Mouse (Mus musculus): ENCODE measurements around the gene Tmem198. TPM values are rescaled to one million over a fixed set of nuclear protein-coding genes. Genes with fewer than 3 reads are reported as not detected.

Tmem198 gene
- 11.6 and 13.0 TPM in 2 replicates for polyA plus RNA-seq (2014; fragmentation: Nextera tagmentation; extraction: Ambion mirVana)

DNA sequence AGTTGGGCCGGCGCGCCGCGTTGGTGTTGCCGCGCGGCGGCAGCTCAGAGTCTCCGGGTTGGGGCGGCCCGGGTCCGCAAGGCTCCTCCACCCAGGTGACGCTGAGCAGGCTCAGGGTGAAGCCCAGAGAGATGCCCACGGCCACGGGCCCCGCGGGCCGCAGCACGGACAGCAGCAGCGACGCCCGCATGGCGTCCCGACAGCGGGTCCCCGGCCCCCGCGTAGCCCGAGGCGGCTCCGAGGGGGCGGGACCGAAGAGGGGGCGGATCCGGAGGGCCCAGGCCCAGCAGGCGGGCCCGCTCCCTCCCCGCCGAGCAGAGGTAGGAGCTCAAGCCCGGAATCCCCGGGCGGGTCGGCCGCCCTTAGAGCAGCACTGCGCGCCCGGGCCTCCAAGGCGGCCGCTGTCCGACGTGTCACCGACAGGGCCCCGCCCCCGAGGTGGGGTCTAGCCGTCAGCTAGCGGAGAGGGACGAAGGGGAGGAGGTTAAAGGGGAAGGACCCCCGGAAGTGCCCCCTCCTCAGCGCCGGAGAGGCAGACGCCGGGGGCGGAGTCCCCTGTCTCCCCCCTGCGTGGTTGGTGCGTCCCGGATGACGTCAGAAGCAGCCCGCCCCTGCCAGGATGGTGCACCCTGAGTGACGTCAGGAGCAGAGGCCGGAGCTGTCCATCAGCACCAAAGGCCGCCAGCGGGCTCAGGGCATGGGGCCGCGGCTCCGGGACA lies at the start of gene Tmem198, which contains the start of gene Chpf:
Gene Tmem198 (plus strand): TSS at position 617 of the 719 bp plus-strand sequence.
Gene Chpf (minus strand): TSS at position 392 of the 719 bp plus-strand sequence.
- H3K9me3 ChIP-seq (ENCODE audit: control insufficient read depth, low read length) = no peaks in the 10 kb centered on the region
- H3K9ac ChIP-seq (ENCODE audit: low read length) = peak within 1 kb of the TSS; percentile 79
- H3K27ac ChIP-seq (ENCODE audit: low read depth, low read length) = peak within 1 kb of the TSS; percentile 25; the same call in 1 of the 2 replicates
- WGBS = 0% methylated on average over 49 of the region's 76 CpGs
- H3K4me1 ChIP-seq (ENCODE audit: control insufficient read depth, insufficient read depth, low read length) = peaks cover 22% of the 10 kb centered on the region
- H3K27me3 ChIP-seq (ENCODE audit: control insufficient read depth, insufficient read depth, low read length) = peaks cover 9% of the 10 kb centered on the region; the same call in 1 of the 2 replicates
- peaks cover 20% of the 10 kb centered on the region; the same call in 1 of the 2 replicates for H3K36me3 ChIP-seq (ENCODE audit: control insufficient read depth, insufficient read depth, low read length)
- peak within 1 kb of the TSS; percentile 62 for H3K4me3 ChIP-seq (ENCODE audit: low read depth, low read length)
- DNase-seq (ENCODE audit: low spot score, missing footprints) (peak; percentile 100), ATAC-seq (ENCODE audit: low FRiP score) (peak; percentile 93)
- H3K4me2 ChIP-seq = peak within 1 kb of the TSS; percentile 80

DNA sequence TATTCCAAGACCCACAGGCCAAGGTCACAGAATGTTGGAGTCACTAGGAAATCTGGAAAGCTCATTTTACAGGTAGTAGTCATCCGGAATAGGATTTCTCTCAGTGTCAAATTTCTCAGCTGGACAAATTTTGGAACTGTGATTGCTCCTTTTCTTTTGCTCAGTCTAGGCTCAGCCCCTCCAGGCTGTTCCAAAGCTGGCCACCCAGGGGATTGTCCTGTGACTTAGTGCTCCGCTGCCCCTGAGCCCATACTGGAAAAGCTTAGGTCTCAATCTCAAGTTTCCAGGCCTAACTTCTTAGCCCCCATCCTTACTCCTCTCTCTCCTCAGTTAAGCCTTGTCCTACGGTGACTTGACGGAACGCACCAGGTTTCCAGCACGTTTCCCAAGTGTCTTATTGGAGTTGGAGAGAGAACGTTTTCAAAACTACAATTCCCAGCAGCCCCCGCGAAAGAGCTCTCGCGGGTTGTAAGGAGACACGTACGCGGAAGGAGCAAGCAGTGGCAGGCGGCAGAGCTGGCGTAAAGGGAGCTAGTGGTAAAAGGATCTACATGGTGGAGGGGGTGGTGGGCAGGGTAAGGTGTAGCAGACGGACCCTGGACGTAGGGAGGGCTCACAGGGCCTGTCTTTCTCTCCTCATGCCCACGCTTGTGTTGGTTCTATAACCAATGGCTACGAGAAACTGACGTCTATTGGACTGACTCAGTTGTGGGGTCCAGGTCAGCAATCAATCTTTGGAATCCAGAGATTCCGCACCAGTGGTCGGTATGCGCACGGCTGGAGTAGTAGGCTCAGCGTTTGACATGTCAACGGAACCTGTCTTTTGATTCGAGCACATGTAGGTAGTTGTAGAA lies 43.6 kb upstream of the Tmem198 start, which contains the start of gene Gmppa:
Gene Gmppa (plus strand): TSS at position 456 of the 854 bp plus-strand sequence.
- no peaks in the 10 kb centered on the region for H3K9me3 ChIP-seq (ENCODE audit: control insufficient read depth, low read length)
- 7% methylated on average over 28 of the region's 28 CpGs for WGBS
- H3K27ac ChIP-seq (ENCODE audit: low read depth, low read length) = peak within 1 kb of the TSS; percentile 8; the same call in 1 of the 2 replicates
- H3K4me2 ChIP-seq = peak within 1 kb of the TSS; percentile 71
- DNase-seq (ENCODE audit: low spot score, missing footprints) = peak; percentile 98
- peak within 1 kb of the TSS; percentile 73 for H3K9ac ChIP-seq (ENCODE audit: low read length)
- peak; percentile 83 for ATAC-seq (ENCODE audit: low FRiP score)
- H3K4me3 ChIP-seq (ENCODE audit: low read depth, low read length) = peak within 1 kb of the TSS; percentile 64
- no peaks in the 10 kb centered on the region for H3K36me3 ChIP-seq (ENCODE audit: control insufficient read depth, insufficient read depth, low read length)
- H3K4me1 ChIP-seq (ENCODE audit: control insufficient read depth, insufficient read depth, low read length) = peaks cover 7% of the 10 kb centered on the region
- H3K27me3 ChIP-seq (ENCODE audit: control insufficient read depth, insufficient read depth, low read length) = no peaks in the 10 kb centered on the region

DNA sequence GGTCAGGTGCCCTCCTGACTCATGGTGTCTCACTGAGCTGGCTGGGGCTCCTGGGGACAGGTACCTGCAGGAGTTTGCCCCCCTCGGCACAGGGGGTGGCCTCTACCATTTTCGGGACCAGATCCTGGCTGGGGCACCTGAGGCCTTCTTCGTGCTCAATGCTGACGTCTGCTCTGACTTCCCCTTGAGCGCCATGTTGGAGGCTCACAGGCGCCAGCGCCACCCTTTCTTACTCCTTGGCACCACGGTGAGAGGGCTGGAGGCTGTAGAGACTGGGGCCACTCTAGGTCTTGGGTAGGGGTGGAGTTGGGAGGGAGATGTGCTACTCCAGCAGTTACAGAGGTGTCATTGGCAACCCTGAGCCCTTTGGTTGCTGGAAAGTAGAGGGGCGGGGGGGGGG lies 40.5 kb upstream of the Tmem198 start:
- 82% methylated on average over 8 of the region's 9 CpGs for WGBS
- Histone ChIP-seq H3K9me3 (ENCODE audit: control insufficient read depth, low read length) (no peaks in the 10 kb centered on the region), H3K4me3 (ENCODE audit: low read depth, low read length) (no peak overlapping the region), H3K27ac (ENCODE audit: low read depth, low read length) (no peak overlapping the region), H3K9ac (ENCODE audit: low read length) (no peak overlapping the region), H3K27me3 (ENCODE audit: control insufficient read depth, insufficient read depth, low read length) (no peaks in the 10 kb centered on the region), H3K36me3 (ENCODE audit: control insufficient read depth, insufficient read depth, low read length) (no peaks in the 10 kb centered on the region), H3K4me1 (ENCODE audit: control insufficient read depth, insufficient read depth, low read length) (peaks cover 24% of the 10 kb centered on the region), H3K4me2 (no peak overlapping the region)
- DNase-seq (ENCODE audit: low spot score, missing footprints) (no peak), ATAC-seq (ENCODE audit: low FRiP score) (no peak)

GRCm38 (mm10) chr1:75440661-75441060 lies 38.7 kb upstream of the Tmem198 start:
- Histone ChIP-seq H3K9ac (ENCODE audit: low read length) (no peak overlapping the region), H3K9me3 (ENCODE audit: control insufficient read depth, low read length) (no peaks in the 10 kb centered on the region), H3K4me2 (no peak overlapping the region), H3K27me3 (ENCODE audit: control insufficient read depth, insufficient read depth, low read length) (no peaks in the 10 kb centered on the region), H3K4me3 (ENCODE audit: low read depth, low read length) (no peak overlapping the region), H3K4me1 (ENCODE audit: control insufficient read depth, insufficient read depth, low read length) (peaks cover 43% of the 10 kb centered on the region), H3K36me3 (ENCODE audit: control insufficient read depth, insufficient read depth, low read length) (no peaks in the 10 kb centered on the region), H3K27ac (ENCODE audit: low read depth, low read length) (no peak overlapping the region)
- WGBS = 94% methylated on average over 7 of the region's 7 CpGs
- DNase-seq (ENCODE audit: low spot score, missing footprints) (no peak), ATAC-seq (ENCODE audit: low FRiP score) (no peak)

GRCm38 (mm10) chr1:75441471-75441996 lies 37.8 kb upstream of the Tmem198 start:
- Histone ChIP-seq H3K4me1 (ENCODE audit: control insufficient read depth, insufficient read depth, low read length) (peaks cover 46% of the 10 kb centered on the region), H3K36me3 (ENCODE audit: control insufficient read depth, insufficient read depth, low read length) (no peaks in the 10 kb centered on the region), H3K9ac (ENCODE audit: low read length) (no peak overlapping the region), H3K27ac (ENCODE audit: low read depth, low read length) (no peak overlapping the region), H3K4me2 (no peak overlapping the region), H3K9me3 (ENCODE audit: control insufficient read depth, low read length) (no peaks in the 10 kb centered on the region), H3K27me3 (ENCODE audit: control insufficient read depth, insufficient read depth, low read length) (no peaks in the 10 kb centered on the region), H3K4me3 (ENCODE audit: low read depth, low read length) (no peak overlapping the region)
- ATAC-seq (ENCODE audit: low FRiP score) = no peak
- WGBS = 83% methylated on average over 15 of the region's 15 CpGs
- no peak for DNase-seq (ENCODE audit: low spot score, missing footprints)

DNA sequence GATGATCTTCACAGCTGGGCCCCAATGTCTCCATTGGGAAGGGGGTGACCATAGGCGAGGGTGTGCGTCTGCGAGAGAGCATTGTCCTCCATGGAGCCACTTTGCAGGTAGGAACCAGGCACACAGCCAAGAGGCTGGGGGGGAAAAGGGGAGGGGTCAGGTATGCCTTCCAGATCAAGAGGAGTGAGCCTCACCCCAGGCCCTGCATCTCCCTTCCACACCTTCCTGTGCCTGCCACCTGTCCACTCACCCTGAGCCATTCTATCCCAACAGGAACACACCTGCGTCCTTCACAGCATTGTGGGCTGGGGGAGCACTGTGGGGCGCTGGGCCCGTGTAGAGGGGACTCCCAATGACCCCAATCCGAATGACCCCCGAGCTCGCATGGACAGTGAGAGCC lies 37.2 kb upstream of the Tmem198 start:
- Histone ChIP-seq H3K4me2 (no peak overlapping the region), H3K4me1 (ENCODE audit: control insufficient read depth, insufficient read depth, low read length) (peaks cover 51% of the 10 kb centered on the region), H3K36me3 (ENCODE audit: control insufficient read depth, insufficient read depth, low read length) (no peaks in the 10 kb centered on the region), H3K9me3 (ENCODE audit: control insufficient read depth, low read length) (no peaks in the 10 kb centered on the region), H3K9ac (ENCODE audit: low read length) (no peak overlapping the region), H3K27ac (ENCODE audit: low read depth, low read length) (peak overlapping the region; percentile 91), H3K27me3 (ENCODE audit: control insufficient read depth, insufficient read depth, low read length) (no peaks in the 10 kb centered on the region), H3K4me3 (ENCODE audit: low read depth, low read length) (no peak overlapping the region)
- 80% methylated on average over 9 of the region's 9 CpGs for WGBS
- ATAC-seq (ENCODE audit: low FRiP score) (no peak), DNase-seq (ENCODE audit: low spot score, missing footprints) (no peak)

DNA sequence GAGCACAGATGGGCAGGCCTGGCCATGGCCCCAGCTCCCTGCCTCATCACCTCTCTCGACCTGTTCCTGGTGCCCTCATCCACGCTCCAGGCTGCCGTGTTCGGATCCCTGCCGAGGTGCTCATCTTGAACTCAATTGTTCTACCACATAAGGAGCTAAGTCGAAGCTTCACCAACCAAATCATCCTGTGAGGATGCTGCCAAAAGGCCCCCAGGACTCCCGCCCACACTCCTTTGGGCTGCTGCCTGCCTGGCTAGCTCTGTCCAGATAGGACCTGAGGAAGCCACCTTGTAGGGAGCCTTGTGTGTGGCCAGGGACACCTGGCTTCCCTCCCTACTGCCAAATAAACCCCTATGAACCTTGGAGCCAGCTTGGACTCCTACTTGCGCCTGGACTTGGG lies 36.5 kb upstream of the Tmem198 start:
- no peak for DNase-seq (ENCODE audit: low spot score, missing footprints)
- H3K4me1 ChIP-seq (ENCODE audit: control insufficient read depth, insufficient read depth, low read length) = peaks cover 57% of the 10 kb centered on the region

GRCm38 (mm10) chr1:75443247-75444024 lies 35.9 kb upstream of the Tmem198 start:
- no peak for ATAC-seq (ENCODE audit: low FRiP score)
- WGBS = 16% methylated on average over 13 of the region's 13 CpGs
- Histone ChIP-seq H3K4me1 (ENCODE audit: control insufficient read depth, insufficient read depth, low read length) (peaks cover 63% of the 10 kb centered on the region), H3K36me3 (ENCODE audit: control insufficient read depth, insufficient read depth, low read length) (no peaks in the 10 kb centered on the region), H3K4me2 (peak overlapping the region; percentile 40), H3K27me3 (ENCODE audit: control insufficient read depth, insufficient read depth, low read length) (no peaks in the 10 kb centered on the region), H3K9ac (ENCODE audit: low read length) (peak overlapping the region; percentile 53), H3K9me3 (ENCODE audit: control insufficient read depth, low read length) (no peaks in the 10 kb centered on the region), H3K4me3 (ENCODE audit: low read depth, low read length) (0 out of 2 replicates have a peak overlapping the region, but pooled peaks have one; percentile 7), H3K27ac (ENCODE audit: low read depth, low read length) (peak overlapping the region; percentile 91)
- no peak for DNase-seq (ENCODE audit: low spot score, missing footprints)

More for the DNA sequence above, 36.5 kb upstream of the Tmem198 start:
- H3K9ac ChIP-seq (ENCODE audit: low read length) = peak overlapping the region; percentile 16
- 30% methylated on average over 7 of the region's 8 CpGs for WGBS
- H3K4me3 ChIP-seq (ENCODE audit: low read depth, low read length) = no peak overlapping the region
- no peaks in the 10 kb centered on the region for H3K36me3 ChIP-seq (ENCODE audit: control insufficient read depth, insufficient read depth, low read length)
- H3K9me3 ChIP-seq (ENCODE audit: control insufficient read depth, low read length) = no peaks in the 10 kb centered on the region
- ATAC-seq (ENCODE audit: low FRiP score) = no peak
- no peak overlapping the region; the same call in 1 of the 2 replicates for H3K4me2 ChIP-seq
- no peaks in the 10 kb centered on the region for H3K27me3 ChIP-seq (ENCODE audit: control insufficient read depth, insufficient read depth, low read length)
- peak overlapping the region; percentile 91 for H3K27ac ChIP-seq (ENCODE audit: low read depth, low read length)
